Mouse (Mus musculus) liver, postnatal 0 days (tissue): ENCODE measurements around the gene Nxf1. TPM values are rescaled to one million over a fixed set of nuclear protein-coding genes. Genes with fewer than 3 reads are reported as not detected.

Source experiments
- ATAC-seq: fragments of 200-750 bp; cut with Nextera tagmentation; 2 replicates; pipeline ENCODE4 v1.8.0; 2017; ENCODE audit warnings: mild to moderate bottlenecking, moderate library complexity
- DNase-seq: peaks from one replicate; pipeline ENCODE4 v3.0.0-alpha.2; 2016
- H3K27ac ChIP-seq: fragments of 300-500 bp; sonication (generic); 2 replicates; pipeline ENCODE4 v1.5.1; 2014; ENCODE audit warnings: antibody characterized with exemption, moderate library complexity, mild to moderate bottlenecking, low read depth
- H3K27me3 ChIP-seq: fragments of 300-500 bp; sonication (generic); 2 replicates; pipeline ENCODE4 v1.6.1; 2014; ENCODE audit warnings: low read length, control low read depth, mixed read lengths; ENCODE audit not compliant: insufficient read depth
- H3K36me3 ChIP-seq: fragments of 300-500 bp; sonication (generic); replicated peaks from 2 replicates; pipeline ENCODE4 v1.6.1; 2014; ENCODE audit warnings: mild to moderate bottlenecking, control low read depth, low read length, moderate library complexity, mixed read lengths; ENCODE audit not compliant: insufficient read depth
- H3K4me1 ChIP-seq: fragments of 300-500 bp; sonication (generic); 2 replicates; pipeline ENCODE4 v1.6.1; 2014; ENCODE audit warnings: antibody characterized with exemption, mild to moderate bottlenecking, control low read depth; ENCODE audit not compliant: insufficient read depth
- H3K4me2 ChIP-seq: fragments of 300-500 bp; sonication (generic); 2 replicates; pipeline ENCODE4 v1.6.1; 2014; ENCODE audit warnings: low read depth, mild to moderate bottlenecking, low read length, moderate library complexity, mixed read lengths
- H3K4me3 ChIP-seq: fragments of 300-500 bp; sonication (generic); 2 replicates; pipeline ENCODE4 v1.5.1; 2014; ENCODE audit warnings: low read depth, low read length
- H3K9ac ChIP-seq: fragments of 300-500 bp; sonication (generic); replicated peaks from 2 replicates; pipeline ENCODE4 v1.6.1; 2014; ENCODE audit warnings: mild to moderate bottlenecking, moderate library complexity
- H3K9me3 ChIP-seq: fragments of 300-500 bp; sonication (generic); 2 replicates; pipeline ENCODE4 v1.6.1; 2016; ENCODE audit warnings: mild to moderate bottlenecking, control low read depth, low read length, mixed read lengths
- CTCF ChIP-seq: sonication (generic); IDR thresholded peaks from 2 replicates; pipeline ENCODE4 v1.5.1; 2016; ENCODE audit warnings: antibody characterized with exemption, low read depth
- EP300 ChIP-seq: IDR thresholded peaks from 2 replicates; pipeline ENCODE4 v1.6.1; 2016; ENCODE audit warnings: antibody characterized with exemption, low read depth, mild to moderate bottlenecking
- WGBS: fragments of 180-500 bp; shearing (Covaris S2); extraction: QIAGEN DNeasy Blood & Tissue Kit; methylation state at CpG from one replicate; pipeline ENCODE4 v1.1.7; 2014; ENCODE audit not compliant: insufficient replicate concordance; 5-methylcytosine and 5-hydroxymethylcytosine counted together
- polyA plus RNA-seq: library from polyadenylated mRNA; unstranded; fragments of >200 nt; fragmentation: Nextera tagmentation; extraction: Ambion mirVana; gene quantifications from 2 replicates; pipeline ENCODE4 v1.2.1, GENCODE M21; 2015

Nxf1 gene
- polyA plus RNA-seq, 1 experiment from 2014 or later = 49.9 TPM

GRCm38 (mm10) chr19:8790171-8790570, 33.3 kb downstream of the Nxf1 start:
- 78% methylated on average over 7 of the region's 7 CpGs for WGBS
- Histone ChIP-seq H3K9me3 (no peaks in the 10 kb centered on the region), H3K4me3 (no peak overlapping the region), H3K4me1 (peaks cover 6% of the 10 kb centered on the region; the same call in 1 of the 2 replicates), H3K27ac (no peak overlapping the region), H3K36me3 (peaks cover 26% of the 10 kb centered on the region), H3K4me2 (no peak overlapping the region), H3K9ac (no peak overlapping the region), H3K27me3 (no peaks in the 10 kb centered on the region)
- DNase-seq (no peak), ATAC-seq (no peak)
- TF ChIP-seq CTCF = no peak
- TF ChIP-seq EP300 = no peak

DNA sequence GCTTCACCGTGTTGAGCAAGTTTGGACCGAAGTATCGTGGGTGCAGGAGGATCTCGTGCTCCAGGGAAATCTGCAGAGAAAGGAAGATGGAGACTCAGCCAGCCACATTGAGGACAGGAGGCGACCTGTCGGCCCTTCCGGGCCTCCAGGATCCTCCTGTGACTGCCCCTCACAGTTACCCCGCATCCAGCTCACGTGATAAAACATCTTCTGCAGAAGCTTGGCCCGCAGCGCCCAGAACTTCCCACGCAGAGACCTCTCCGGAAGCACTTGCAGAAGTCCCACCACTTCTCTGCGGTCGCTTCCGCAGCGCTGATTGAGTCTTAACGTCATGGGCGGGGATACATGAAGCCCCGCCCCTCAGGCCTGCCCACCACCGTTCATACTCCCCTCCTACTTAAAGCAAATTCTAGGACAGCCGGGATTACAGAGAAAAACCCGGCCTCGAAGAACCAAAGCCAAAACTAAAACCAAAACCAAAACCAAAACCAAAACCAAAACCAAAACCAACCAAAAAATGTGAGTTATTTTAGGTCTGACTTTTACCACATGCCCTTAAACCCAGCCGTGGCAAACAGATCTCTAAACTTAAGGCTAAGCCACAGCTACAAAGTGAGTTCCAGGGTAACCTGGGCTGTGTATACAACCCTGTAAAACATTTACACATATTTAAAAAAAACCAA, 41.5 kb downstream of the Nxf1 start, which contains the start of gene Polr2g:
Polr2g (minus strand) TSS at position 314 of the 683 bp plus-strand sequence.
- peaks cover 23% of the 10 kb centered on the region for H3K36me3 ChIP-seq
- H3K27ac ChIP-seq = peak within 1 kb of the TSS; percentile 77
- H3K4me2 ChIP-seq = peak within 1 kb of the TSS; percentile 80
- DNase-seq = peak; percentile 91
- peak within 1 kb of the TSS; percentile 73 for H3K9ac ChIP-seq
- ATAC-seq = peak; percentile 64
- TF ChIP-seq CTCF (no peak), EP300 (0 out of 2 replicates have a peak, but pooled peaks have one; percentile 19)
- peak within 1 kb of the TSS; percentile 68 for H3K4me3 ChIP-seq
- H3K4me1 ChIP-seq = peaks cover 25% of the 10 kb centered on the region
- H3K9me3 ChIP-seq = no peaks in the 10 kb centered on the region
- no peaks in the 10 kb centered on the region for H3K27me3 ChIP-seq
- WGBS = under 1% methylated on average over 25 of the region's 25 CpGs

DNA sequence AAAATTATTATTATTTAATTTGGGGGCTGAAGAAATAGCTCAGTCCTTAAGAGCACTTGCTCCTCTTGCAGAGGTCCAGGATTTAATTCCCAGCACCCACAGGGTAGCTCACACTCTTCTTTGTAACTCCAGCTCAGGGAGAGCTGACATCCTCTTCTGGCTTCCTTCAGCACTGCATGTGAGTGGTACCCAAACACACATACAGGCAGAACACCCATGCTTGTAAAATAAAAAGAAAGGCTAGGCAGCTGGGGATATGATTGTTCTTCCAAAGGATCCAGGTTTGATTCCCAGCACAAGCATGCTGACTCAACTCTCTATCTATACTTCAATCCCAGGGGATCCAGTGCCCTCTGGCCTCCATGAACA, 42.1 kb downstream of the Nxf1 start:
- peak overlapping the region; percentile 68 for H3K4me3 ChIP-seq
- DNase-seq (no peak), ATAC-seq (no peak)
- no peak overlapping the region for H3K9ac ChIP-seq
- peaks cover 27% of the 10 kb centered on the region for H3K4me1 ChIP-seq
- H3K27me3 ChIP-seq = no peaks in the 10 kb centered on the region
- H3K9me3 ChIP-seq = no peaks in the 10 kb centered on the region
- TF ChIP-seq CTCF (no peak), EP300 (no peak)
- no peak overlapping the region for H3K27ac ChIP-seq
- peak overlapping the region; percentile 80 for H3K4me2 ChIP-seq
- H3K36me3 ChIP-seq = peaks cover 17% of the 10 kb centered on the region

GRCm38 (mm10) chr19:8802130-8802821, 45.4 kb downstream of the Nxf1 start, which contains the start of gene Zbtb3:
Gene Zbtb3 (plus strand): TSS chr19:8802555.
- ATAC-seq (peak; percentile 97), DNase-seq (peak; percentile 94)
- Histone ChIP-seq H3K9me3 (no peaks in the 10 kb centered on the region), H3K27me3 (no peaks in the 10 kb centered on the region), H3K36me3 (peaks cover 3% of the 10 kb centered on the region; the same call in 1 of the 2 replicates), H3K9ac (peak within 1 kb of the TSS; percentile 73), H3K4me2 (peak within 1 kb of the TSS; percentile 84), H3K4me3 (peak within 1 kb of the TSS; percentile 75), H3K27ac (peak within 1 kb of the TSS; percentile 79), H3K4me1 (peaks cover 24% of the 10 kb centered on the region)
- WGBS = under 1% methylated on average over 30 of the region's 30 CpGs
- peak; percentile 56; the same call in 1 of the 2 replicates for TF ChIP-seq EP300
- no peak for TF ChIP-seq CTCF

DNA sequence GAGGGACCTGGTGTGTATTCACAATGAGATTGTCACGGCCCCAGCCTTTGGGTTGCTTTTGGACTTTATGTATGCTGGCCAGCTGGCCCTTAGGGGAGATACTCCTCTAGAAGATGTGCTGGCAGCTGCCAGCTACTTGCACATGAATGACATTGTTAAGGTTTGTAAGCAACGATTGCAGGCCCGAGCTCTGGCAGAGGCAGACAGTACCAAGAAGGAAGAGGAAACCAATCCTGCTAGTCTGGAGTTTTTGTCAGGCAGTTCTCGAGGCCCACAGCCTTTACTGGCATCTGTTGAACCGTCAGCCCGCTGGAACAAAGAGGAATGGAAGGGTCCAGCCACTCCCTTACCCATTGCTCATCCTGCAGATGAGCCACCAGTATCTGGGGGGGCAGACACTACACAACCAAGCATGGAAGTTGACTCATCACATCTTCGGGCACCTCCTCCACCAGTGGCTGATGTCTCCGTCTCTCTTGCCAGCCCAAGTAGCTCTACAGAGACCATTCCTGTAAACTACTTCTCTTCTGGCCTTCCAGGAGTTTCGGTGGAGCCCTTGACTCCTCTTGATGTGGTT, 46.4 kb downstream of the Nxf1 start:
- peaks cover 19% of the 10 kb centered on the region for H3K4me1 ChIP-seq
- H3K4me2 ChIP-seq = peak overlapping the region; percentile 84; the same call in 1 of the 2 replicates
- 73% methylated on average over 9 of the region's 9 CpGs for WGBS
- no peaks in the 10 kb centered on the region for H3K9me3 ChIP-seq
- H3K4me3 ChIP-seq = no peak overlapping the region
- DNase-seq = no peak
- H3K27me3 ChIP-seq = no peaks in the 10 kb centered on the region
- peak overlapping the region; percentile 36 for H3K27ac ChIP-seq
- H3K9ac ChIP-seq = no peak overlapping the region; the same call in 1 of the 2 replicates
- peaks cover 8% of the 10 kb centered on the region for H3K36me3 ChIP-seq
- no peak for ATAC-seq
- TF ChIP-seq CTCF (no peak), EP300 (no peak)
